Mouse (Mus musculus) neural tube, embryonic 15.5 days (tissue): ENCODE results near the gene Tmem156. TPM values are rescaled to one million over a fixed set of nuclear protein-coding genes. Genes with fewer than 3 reads are reported as not detected.
"Not testable (repeated sequence)": the region's sequence is repeated elsewhere in the genome, so short reads cannot be mapped to it uniquely, and the experiment has no call there.

Source experiments
- ATAC-seq: fragments of 200-750 bp; cut with Nextera tagmentation; 2 replicates; pipeline ENCODE4 v1.8.0; 2017; ENCODE audit warnings: mild to moderate bottlenecking, moderate TSS enrichment, moderate library complexity; ENCODE audit not compliant: low FRiP score
- H3K27ac ChIP-seq: fragments of 300-500 bp; sonication (generic); replicated peaks from 2 replicates; pipeline ENCODE4 v1.5.1; 2015; ENCODE audit warnings: mild to moderate bottlenecking, inconsistent platforms
- H3K27me3 ChIP-seq: fragments of 300-500 bp; sonication (generic); replicated peaks from 2 replicates; pipeline ENCODE4 v1.6.1; 2015; ENCODE audit warnings: inconsistent platforms
- H3K36me3 ChIP-seq: fragments of 300-500 bp; sonication (generic); 2 replicates; pipeline ENCODE4 v1.6.1; 2015; ENCODE audit warnings: inconsistent platforms
- H3K4me1 ChIP-seq: fragments of 300-500 bp; sonication (generic); 2 replicates; pipeline ENCODE4 v1.6.1; 2015; ENCODE audit warnings: inconsistent platforms
- H3K4me2 ChIP-seq: fragments of 300-500 bp; sonication (generic); 2 replicates; pipeline ENCODE4 v1.6.1; 2015; ENCODE audit warnings: inconsistent platforms, mild to moderate bottlenecking, moderate library complexity
- H3K4me3 ChIP-seq: fragments of 300-500 bp; sonication (generic); replicated peaks from 2 replicates; pipeline ENCODE4 v1.5.1; 2015; ENCODE audit warnings: mild to moderate bottlenecking, inconsistent platforms
- H3K9ac ChIP-seq: fragments of 300-500 bp; sonication (generic); replicated peaks from 2 replicates; pipeline ENCODE4 v1.6.1; 2015; ENCODE audit warnings: mild to moderate bottlenecking, inconsistent platforms
- H3K9me3 ChIP-seq: fragments of 300-500 bp; sonication (generic); replicated peaks from 2 replicates; pipeline ENCODE4 v1.6.1; 2016; ENCODE audit warnings: inconsistent platforms
- WGBS: fragments of 180-500 bp; shearing (Covaris S2); methylation state at CpG from one replicate; pipeline ENCODE4 v1.1.7; 2015; ENCODE audit warnings: mixed read lengths; 5-methylcytosine and 5-hydroxymethylcytosine counted together
- polyA plus RNA-seq: library from polyadenylated mRNA; unstranded; fragments of >200 nt; fragmentation: Nextera tagmentation; extraction: Ambion mirVana; gene quantifications from 2 replicates; pipeline ENCODE4 v1.2.1, GENCODE M21; 2015

The Tmem156 gene
- polyA plus RNA-seq, 1 experiment from 2014 or later: not detected

DNA sequence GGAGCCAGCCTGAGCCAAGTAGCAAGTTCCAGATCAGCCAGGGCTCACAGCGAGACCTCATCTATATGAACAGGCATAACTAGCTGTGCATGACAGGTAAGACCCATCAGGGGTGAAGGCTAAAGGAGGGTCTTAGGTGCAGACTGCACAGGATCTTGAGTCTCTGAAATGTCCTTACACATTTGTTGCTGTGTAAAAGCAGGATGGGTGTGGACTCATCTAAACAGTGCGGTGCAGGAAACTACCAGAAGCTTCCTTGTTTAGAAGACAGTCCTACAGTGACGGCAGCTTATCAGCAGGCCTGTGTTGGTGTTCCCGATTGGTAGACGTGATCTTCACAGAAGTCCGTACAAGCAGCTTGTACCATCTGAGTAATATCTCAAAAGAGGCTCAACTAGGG, 21.4 kb upstream of the Tmem156 start:
- Histone ChIP-seq H3K9ac (no peak overlapping the region), H3K4me2 (no peak overlapping the region), H3K36me3 (no peaks in the 10 kb centered on the region), H3K27ac (no peak overlapping the region), H3K27me3 (no peaks in the 10 kb centered on the region), H3K9me3 (no peaks in the 10 kb centered on the region), H3K4me3 (no peak overlapping the region), H3K4me1 (0 out of 2 replicates have a peak, but pooled peaks cover 2% of the 10 kb centered on the region)
- ATAC-seq: no peak
- WGBS: 96% methylated on average over 6 of the region's 6 CpGs

DNA sequence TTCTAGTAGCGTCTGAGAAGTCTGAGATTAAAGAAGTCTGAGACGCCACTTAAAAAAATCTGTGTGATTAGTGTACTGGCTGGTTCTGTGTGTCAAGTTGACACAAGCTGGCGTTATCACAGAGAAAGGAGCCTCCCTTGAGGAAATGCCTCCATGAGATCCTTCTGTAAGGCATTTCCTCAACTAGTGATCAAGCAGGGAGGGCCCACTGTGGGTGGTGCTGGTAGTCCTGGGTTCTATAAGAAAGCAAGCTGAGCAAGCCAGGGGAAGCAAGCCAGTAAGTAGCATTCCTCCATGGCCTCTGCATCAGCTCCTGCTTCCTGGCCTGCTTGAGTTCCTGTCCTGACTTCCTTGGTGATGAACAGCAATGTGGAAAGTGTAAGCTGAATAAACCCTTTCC, 20.3 kb upstream of the Tmem156 start:
- 87% methylated on average over 3 of the region's 3 CpGs for WGBS
- not testable (repeated sequence) for H3K27ac ChIP-seq, H3K36me3 ChIP-seq, H3K9ac ChIP-seq, H3K4me3 ChIP-seq, H3K9me3 ChIP-seq, H3K4me2 ChIP-seq, H3K27me3 ChIP-seq, H3K4me1 ChIP-seq, ATAC-seq

GRCm38 (mm10) chr5:65107773-65108432, 16.0 kb upstream of the Tmem156 start:
- Histone ChIP-seq H3K4me1 (peaks cover 10% of the 10 kb centered on the region; the same call in 1 of the 2 replicates), H3K4me3 (peak overlapping the region; percentile 64), H3K27ac (peak overlapping the region; percentile 77), H3K4me2 (peak overlapping the region; percentile 84), H3K9ac (peak overlapping the region; percentile 71), H3K36me3 (no peaks in the 10 kb centered on the region), H3K9me3 (no peaks in the 10 kb centered on the region), H3K27me3 (no peaks in the 10 kb centered on the region)
- ATAC-seq: no peak; the same call in 1 of the 2 replicates
- 6% methylated on average over 24 of the region's 42 CpGs for WGBS

DNA sequence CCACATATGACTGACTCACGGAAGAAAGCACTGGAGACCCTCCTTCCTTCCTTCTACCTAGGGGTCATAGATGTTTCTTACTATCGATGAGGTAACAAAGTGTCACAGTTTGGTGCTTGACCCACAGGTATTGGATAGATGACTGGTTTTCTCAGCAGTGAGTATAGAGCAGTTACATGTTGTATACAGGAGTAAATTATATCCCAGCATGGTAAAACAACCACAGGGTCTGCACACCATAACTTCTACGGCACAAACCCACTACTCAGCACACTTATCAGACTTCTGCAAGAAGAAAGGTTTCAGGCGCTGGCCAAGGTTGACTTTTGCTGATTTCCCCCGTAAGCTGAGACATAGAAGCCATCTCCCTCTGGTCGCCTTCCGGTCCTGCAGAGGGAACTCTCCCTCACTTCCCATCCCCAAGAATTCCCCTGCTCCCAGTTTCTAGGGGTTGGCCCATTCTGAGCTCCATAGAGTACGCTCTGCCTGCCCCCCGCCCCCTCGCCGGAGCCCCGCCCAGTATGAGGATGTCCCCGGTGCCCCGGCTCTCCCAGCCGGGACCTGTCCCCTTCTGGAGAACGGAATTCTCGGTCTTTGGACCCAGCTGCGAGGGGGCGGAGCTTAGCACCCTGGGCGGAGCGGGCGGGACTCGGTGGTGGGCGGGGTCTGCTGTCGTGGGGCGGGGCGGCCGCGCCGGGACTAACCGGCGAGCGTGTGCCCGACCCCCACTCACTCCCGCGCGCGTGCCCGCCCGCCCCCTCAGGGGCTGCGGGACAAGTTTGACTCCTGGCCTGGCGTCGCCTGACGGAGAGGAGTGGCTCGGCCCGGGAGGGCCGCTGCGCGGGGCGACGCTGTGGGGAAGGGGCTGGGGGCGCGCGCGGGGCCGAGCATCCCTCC, 15.2 kb upstream of the Tmem156 start, which contains the start of gene Klhl5:
TSS of gene Klhl5 (plus strand) at position 664 of the 897 bp plus-strand sequence.
- Histone ChIP-seq H3K27ac (peak within 1 kb of the TSS; percentile 77), H3K4me3 (peak within 1 kb of the TSS; percentile 64), H3K9me3 (no peaks in the 10 kb centered on the region), H3K27me3 (no peaks in the 10 kb centered on the region), H3K9ac (peak within 1 kb of the TSS; percentile 71), H3K4me1 (peaks cover 10% of the 10 kb centered on the region; the same call in 1 of the 2 replicates), H3K4me2 (peak within 1 kb of the TSS; percentile 84), H3K36me3 (no peaks in the 10 kb centered on the region)
- peak; percentile 92 for ATAC-seq
- 3% methylated on average over 53 of the region's 56 CpGs for WGBS

DNA sequence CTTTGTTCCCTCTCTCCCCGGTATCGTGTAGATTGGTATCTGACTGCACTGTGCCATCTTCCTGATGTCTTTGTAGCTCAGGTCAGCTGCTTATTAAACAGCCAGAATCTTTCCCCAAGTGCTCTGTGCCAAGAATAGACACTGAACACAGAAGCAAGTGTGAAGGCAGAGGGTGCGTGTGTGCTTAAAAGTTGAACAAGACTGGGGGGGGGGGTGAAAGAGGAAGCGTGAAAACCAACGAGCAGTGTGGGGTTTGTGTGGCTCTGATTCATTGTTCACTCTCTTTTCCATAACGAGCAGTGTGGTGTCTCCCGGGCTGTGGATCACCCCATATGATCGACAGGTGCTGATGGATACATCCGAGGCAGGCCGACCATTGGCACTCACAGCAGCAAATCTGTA, 10.7 kb upstream of the Tmem156 start:
- no peaks in the 10 kb centered on the region for H3K9me3 ChIP-seq
- H3K4me2 ChIP-seq: no peak overlapping the region
- H3K27me3 ChIP-seq: no peaks in the 10 kb centered on the region
- H3K4me1 ChIP-seq: peaks cover 6% of the 10 kb centered on the region; the same call in 1 of the 2 replicates
- no peak overlapping the region for H3K9ac ChIP-seq
- 69% methylated on average over 10 of the region's 10 CpGs for WGBS
- H3K27ac ChIP-seq: no peak overlapping the region
- H3K4me3 ChIP-seq: no peak overlapping the region
- no peaks in the 10 kb centered on the region for H3K36me3 ChIP-seq
- no peak for ATAC-seq

- Histone ChIP-seq H3K9ac (no peak overlapping the region), H3K27me3 (no peaks in the 10 kb centered on the region), H3K4me1 (peaks cover 5% of the 10 kb centered on the region; the same call in 1 of the 2 replicates), H3K9me3 (no peaks in the 10 kb centered on the region), H3K4me3 (no peak overlapping the region), H3K4me2 (no peak overlapping the region), H3K27ac (no peak overlapping the region), H3K36me3 (no peaks in the 10 kb centered on the region)
- 81% methylated on average over 3 of the region's 3 CpGs for WGBS
- ATAC-seq: no peak
Observed at GRCm38 (mm10) chr5:65102026-65102640, 10.2 kb upstream of the Tmem156 start.

- no peak for ATAC-seq
- Histone ChIP-seq H3K36me3 (no peaks in the 10 kb centered on the region), H3K9ac (no peak overlapping the region), H3K4me3 (no peak overlapping the region), H3K27me3 (no peaks in the 10 kb centered on the region), H3K4me1 (no peaks in the 10 kb centered on the region), H3K4me2 (no peak overlapping the region), H3K9me3 (no peaks in the 10 kb centered on the region), H3K27ac (no peak overlapping the region)
- 90% methylated on average over 6 of the region's 6 CpGs for WGBS
Observed at GRCm38 (mm10) chr5:65101621-65102020, 9.7 kb upstream of the Tmem156 start.

DNA sequence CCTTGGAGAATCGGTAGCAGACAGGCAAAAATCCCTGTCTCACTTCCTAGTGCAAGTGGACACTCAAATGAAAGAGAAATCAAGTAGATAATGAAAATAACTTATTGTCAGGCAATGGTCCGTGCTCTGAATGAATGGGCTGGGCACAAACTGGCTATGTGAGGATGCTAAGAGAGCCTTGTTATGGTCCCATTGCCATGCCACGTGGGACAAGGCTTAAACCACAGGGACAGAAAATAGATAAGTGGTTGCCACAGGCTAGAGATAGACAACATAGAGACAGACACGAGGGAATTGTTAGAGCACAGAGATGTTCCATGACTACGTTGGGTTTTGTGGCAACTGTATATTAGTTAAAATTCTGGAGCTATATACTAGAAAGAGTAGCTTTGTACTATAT, 9.3 kb upstream of the Tmem156 start:
- no peaks in the 10 kb centered on the region for H3K36me3 ChIP-seq
- no peak overlapping the region for H3K27ac ChIP-seq
- no peak overlapping the region for H3K9ac ChIP-seq
- no peak overlapping the region for H3K4me2 ChIP-seq
- H3K4me1 ChIP-seq: no peaks in the 10 kb centered on the region
- no peaks in the 10 kb centered on the region for H3K27me3 ChIP-seq
- 83% methylated on average over 5 of the region's 5 CpGs for WGBS
- H3K4me3 ChIP-seq: no peak overlapping the region
- ATAC-seq: no peak
- no peaks in the 10 kb centered on the region for H3K9me3 ChIP-seq

DNA sequence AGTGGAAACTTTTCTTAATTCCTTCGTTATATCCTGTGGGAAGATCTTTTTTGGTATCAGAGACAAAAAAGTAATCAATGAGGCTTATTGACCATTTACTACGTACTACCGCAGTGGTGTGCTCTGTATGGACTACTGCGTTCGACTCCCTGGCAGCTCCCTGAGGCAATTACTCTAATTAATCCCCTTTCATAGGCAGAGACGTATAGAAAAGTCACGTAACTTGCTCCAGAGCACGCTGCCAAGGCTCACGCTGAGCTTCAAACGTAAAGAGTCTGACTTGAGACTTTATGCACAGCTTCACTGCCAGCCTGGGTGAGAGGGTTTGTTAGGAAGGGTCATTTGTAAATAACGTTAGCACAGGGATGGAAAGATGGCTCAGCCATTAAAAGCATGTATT, 8.1 kb upstream of the Tmem156 start:
- Histone ChIP-seq H3K36me3 (no peaks in the 10 kb centered on the region), H3K4me2 (no peak overlapping the region), H3K4me1 (no peaks in the 10 kb centered on the region), H3K27me3 (no peaks in the 10 kb centered on the region), H3K27ac (no peak overlapping the region), H3K9ac (no peak overlapping the region), H3K9me3 (no peaks in the 10 kb centered on the region), H3K4me3 (no peak overlapping the region)
- 43% methylated on average over 11 of the region's 11 CpGs for WGBS
- no peak for ATAC-seq

DNA sequence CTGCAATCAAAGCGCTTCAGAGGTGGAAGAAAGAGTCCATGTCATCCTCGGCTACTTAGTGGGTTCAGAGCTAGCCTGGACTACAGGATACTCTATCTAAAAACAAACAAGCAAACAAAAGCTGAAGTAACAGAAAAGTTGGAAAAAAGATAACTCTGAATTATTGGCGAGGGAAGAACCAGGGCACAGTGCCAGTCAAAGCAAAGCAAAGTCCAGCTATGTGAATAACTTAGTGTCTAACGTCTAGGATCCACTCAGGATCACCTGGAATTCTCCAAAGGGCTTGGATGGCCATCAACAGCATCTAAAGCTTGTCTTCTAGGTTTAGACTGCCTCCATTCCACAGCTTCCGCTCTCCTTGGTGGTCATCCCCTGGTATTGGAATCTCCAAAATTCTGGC, 5.5 kb upstream of the Tmem156 start:
- Histone ChIP-seq H3K4me3 (no peak overlapping the region), H3K27ac (no peak overlapping the region), H3K36me3 (no peaks in the 10 kb centered on the region), H3K9me3 (no peaks in the 10 kb centered on the region), H3K4me1 (no peaks in the 10 kb centered on the region), H3K4me2 (no peak overlapping the region), H3K9ac (no peak overlapping the region), H3K27me3 (no peaks in the 10 kb centered on the region)
- ATAC-seq: no peak
- WGBS: 85% methylated on average over 5 of the region's 5 CpGs

DNA sequence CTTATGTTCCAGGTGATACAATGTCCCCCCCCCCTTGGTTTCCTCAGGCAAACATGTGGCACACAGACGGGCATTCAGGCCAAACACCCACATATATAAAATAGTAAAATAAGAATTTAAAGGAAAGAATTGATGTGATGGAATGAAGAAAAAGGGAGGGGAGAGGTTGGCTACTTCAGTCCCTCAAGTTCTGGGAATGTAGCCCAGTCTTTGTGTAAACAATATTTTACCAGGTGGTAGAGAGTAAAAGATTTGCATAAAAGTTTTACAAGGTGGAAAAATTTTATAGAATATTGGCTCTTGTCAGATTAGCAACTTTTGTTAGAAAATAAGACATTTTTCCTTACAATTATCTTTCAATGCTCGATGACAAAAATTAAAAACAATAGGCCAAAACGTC, 4.9 kb upstream of the Tmem156 start:
- ATAC-seq: no peak
- no peaks in the 10 kb centered on the region for H3K4me1 ChIP-seq
- H3K27ac ChIP-seq: no peak overlapping the region
- H3K9me3 ChIP-seq: no peaks in the 10 kb centered on the region
- H3K36me3 ChIP-seq: no peaks in the 10 kb centered on the region
- no peak overlapping the region for H3K9ac ChIP-seq
- H3K4me2 ChIP-seq: no peak overlapping the region
- no peaks in the 10 kb centered on the region for H3K27me3 ChIP-seq
- no peak overlapping the region for H3K4me3 ChIP-seq
- WGBS: 82% methylated on average over 3 of the region's 3 CpGs
